ENCODE assay signal across 9 mouse cellular contexts in the genomic region with DNA sequence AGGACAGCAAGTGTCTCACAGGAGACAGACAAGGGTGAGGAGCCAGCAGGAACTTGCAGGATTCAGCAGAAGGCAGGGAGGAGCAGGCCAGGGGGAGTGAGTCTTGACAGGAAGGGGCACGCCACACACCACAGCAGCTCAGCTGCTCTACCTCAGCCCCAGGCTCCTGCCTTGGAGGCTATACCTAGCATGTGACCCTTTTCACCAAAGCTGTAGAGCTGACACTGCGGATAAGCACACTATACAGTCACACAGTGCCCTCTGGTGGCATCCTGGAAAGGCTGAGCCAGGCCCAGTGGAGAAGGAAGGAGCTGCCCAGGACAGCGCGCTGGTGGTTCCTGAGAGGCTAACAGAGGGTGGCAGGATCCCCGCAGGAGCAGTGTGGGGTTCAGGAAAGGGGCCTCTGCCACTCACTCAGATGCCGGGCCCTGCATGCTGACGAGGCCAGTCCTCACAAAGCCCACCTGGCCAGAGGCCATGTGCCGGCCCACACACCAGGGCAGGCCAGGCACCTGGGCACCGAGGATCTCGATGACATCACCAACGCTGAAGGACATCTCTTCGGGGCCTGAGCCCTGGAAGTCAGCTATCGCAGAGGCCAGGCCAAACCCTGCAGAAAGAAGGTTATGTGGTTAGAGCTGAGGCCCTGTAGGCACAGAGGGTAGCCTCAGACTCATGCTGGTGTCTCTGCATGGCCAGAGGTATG. TPM values are rescaled to one million over a fixed set of nuclear protein-coding genes. Genes with fewer than 3 reads are reported as not detected.
A peak's percentile ranks its signal among the peaks of the same experiment; 100 is the strongest.
DNase-seq lines count a peak whose midpoint lies in the region; ATAC-seq and TF ChIP-seq lines count a peak whose summit lies in the region.
"Had no signal": no experiment of that assay in that cellular context is flagged by ENCODE, and none has a peak within 500 bp of the region (broad histone marks: within the 10 kb centered on the region; RNA-seq: fewer than 3 reads in every experiment).

No protein-coding gene starts in this region.

- no peaks in the 10 kb centered on the region for H3K4me1 ChIP-seq in G1E (ENCODE audit: insufficient read depth, low read depth, low read length)
- H3K4me1 ChIP-seq in forebrain, embryonic 11.5 days (replicated peaks; ENCODE audit: control insufficient read depth, insufficient read depth, low read length): no peaks in the 10 kb centered on the region

- H3K36me3 ChIP-seq in G1E (replicated peaks): no peaks in the 10 kb centered on the region
- H3K36me3 ChIP-seq in forebrain, embryonic 11.5 days (ENCODE audit: control insufficient read depth, insufficient read depth, low read length): no peaks in the 10 kb centered on the region

- 54% methylated on average over 13 of the region's 13 CpGs for WGBS in forebrain, embryonic 11.5 days

- H3K27ac ChIP-seq in forebrain, embryonic 11.5 days (ENCODE audit: low read depth, low read length): no peak overlapping the region
- H3K27ac ChIP-seq: macrophage had no signal

- ATAC-seq in G1E (ENCODE audit: extremely low read depth, insufficient number of reproducible peaks, low FRiP score, poor library complexity, severe bottlenecking): peak; percentile 34; the same call in 1 of the 2 replicates
- ATAC-seq in forebrain, embryonic 11.5 days (replicated peaks; ENCODE audit: low FRiP score): peak; percentile 84
- no peak for ATAC-seq in activated CD4-positive, CD25-positive, alpha-beta regulatory T cell, adult 4 months

- TF ChIP-seq CTCF in G1E (IDR thresholded peaks at IDR 0.05; ENCODE audit: low read depth, low read length): 0 out of 2 replicates have a peak, but pooled peaks have one; percentile 10

- H3K9me3 ChIP-seq in G1E (replicated peaks): no peaks in the 10 kb centered on the region
- no peaks in the 10 kb centered on the region for H3K9me3 ChIP-seq in forebrain, embryonic 11.5 days (ENCODE audit: control insufficient read depth, low read length)

- no peak overlapping the region for H3K9ac ChIP-seq in forebrain, embryonic 11.5 days (ENCODE audit: low read length)

- peaks cover 18% of the 10 kb centered on the region; the same call in 1 of the 2 replicates for H3K27me3 ChIP-seq in G1E (ENCODE audit: insufficient read depth, low read length)
- H3K27me3 ChIP-seq in forebrain, embryonic 11.5 days (ENCODE audit: control insufficient read depth, insufficient read depth, low read length): no peaks in the 10 kb centered on the region

- H3K4me3 ChIP-seq in G1E (ENCODE audit: low read depth, low read length): no peak overlapping the region
- H3K4me3 ChIP-seq in forebrain, embryonic 11.5 days (ENCODE audit: low read depth, low read length): no peak overlapping the region

- no peak overlapping the region for H3K4me2 ChIP-seq in forebrain, embryonic 11.5 days (ENCODE audit: low read depth, low read length, severe bottlenecking)

- DNase-seq in G1E (ENCODE audit: low spot score): peak; percentile 19
- DNase-seq in c-Kit-positive CD71-negative TER-119-negative erythroid progenitor cells, embryonic 14.5 days (ENCODE audit: low read depth): peak; percentile 62
- peak; percentile 85 for DNase-seq in forebrain, embryonic 11.5 days (ENCODE audit: low spot score)
- peak; percentile 84 for DNase-seq in heart, postnatal 4 days
- peak; percentile 69 to 75 for DNase-seq in layer of hippocampus, postnatal 14 days (ENCODE audit: low spot score in 2 of 2)
- peak; percentile 80 for DNase-seq in lung, postnatal 14 days
- DNase-seq in retina, postnatal 1 day: peak; percentile 91

RNA-seq across cellular contexts. Expression of a gene that starts 26.0 kb away (rescaled TPM):
- total RNA-seq in G1E (2014; fragmentation: Nextera tagmentation) (not detected in 2 replicates), G1E (2017) (0.05 TPM in 1 of 2 replicates, not detected in the other)
- 0.01 TPM in 1 of 2 replicates, not detected in the other for polyA plus RNA-seq in G1E (2012)
- polyA plus RNA-seq in forebrain, embryonic 11.5 days (2014; fragmentation: Nextera tagmentation; extraction: Ambion mirVana): 3.4 TPM in 2 replicates
- total RNA-seq in heart, postnatal 4 days (2021): 10 to 100 TPM; 12.9 to 16.2 TPM
- 1 to 10 TPM; 3.8 to 4.1 TPM for total RNA-seq in layer of hippocampus, postnatal 14 days (2021)
- 1 to 10 TPM; 2.1 to 2.5 TPM for polyA plus RNA-seq in activated CD4-positive, CD25-positive, alpha-beta regulatory T cell, adult 4 months (2017; shearing (Covaris generic))

RNA-seq across cellular contexts. Expression of a gene that starts 34.2 kb away (rescaled TPM):
- total RNA-seq in G1E (2014; fragmentation: Nextera tagmentation): not detected in 2 replicates
- 0.17 TPM in 1 of 2 replicates, not detected in the other for total RNA-seq in G1E (2017)
- not detected in 2 replicates for polyA plus RNA-seq in G1E (2012)
- polyA plus RNA-seq in forebrain, embryonic 11.5 days (2014; fragmentation: Nextera tagmentation; extraction: Ambion mirVana): 5.7 and 6.3 TPM in 2 replicates
- total RNA-seq in heart, postnatal 4 days (2021): 10 to 100 TPM; 23.3 to 30.8 TPM
- total RNA-seq in layer of hippocampus, postnatal 14 days (2021): 10 to 100 TPM; 11.5 to 12.5 TPM
- not detected for polyA plus RNA-seq in activated CD4-positive, CD25-positive, alpha-beta regulatory T cell, adult 4 months (2017; shearing (Covaris generic))

RNA-seq across cellular contexts. Expression of a gene that starts 43.9 kb away (rescaled TPM):
- total RNA-seq in G1E (2014; fragmentation: Nextera tagmentation) (not detected in 2 replicates), G1E (2017) (0.16 and 0.70 TPM in 2 replicates)
- polyA plus RNA-seq in G1E (2012): not detected in 2 replicates
- 0.09 TPM in 1 of 2 replicates, not detected in the other for polyA plus RNA-seq in forebrain, embryonic 11.5 days (2014; fragmentation: Nextera tagmentation; extraction: Ambion mirVana)
- 10 to 100 TPM; 10.8 to 11.7 TPM for total RNA-seq in heart, postnatal 4 days (2021)
- total RNA-seq in layer of hippocampus, postnatal 14 days (2021): 100 to 1,000 TPM in 1 of 2 experiments, 10 to 100 TPM in 1; 94.4 to 101 TPM
- 1 to 10 TPM; 1.5 to 1.9 TPM for polyA plus RNA-seq in activated CD4-positive, CD25-positive, alpha-beta regulatory T cell, adult 4 months (2017; shearing (Covaris generic))

Comparison
In these comparisons a context has a peak if more than half of its experiments do, and no peak if none do; other contexts are left out.
1. DNase-seq: peak in every context shown above with its lines; median percentile 91 in retina, postnatal 1 day; 85 in forebrain, embryonic 11.5 days; 84 in heart, postnatal 4 days; 80 in lung, postnatal 14 days; 72 in layer of hippocampus, postnatal 14 days; 62 in c-Kit-positive CD71-negative TER-119-negative erythroid progenitor cells, embryonic 14.5 days; 19 in G1E.
2. RNA of a gene that starts 26.0 kb away (total RNA-seq): 12.9 to 16.2 TPM in heart, postnatal 4 days and 3.8 to 4.1 TPM in layer of hippocampus, postnatal 14 days; 0.05 TPM in G1E; every median in the first group is over 4 times any median in the second.
3. RNA of a gene that starts 34.2 kb away (total RNA-seq): 23.3 to 30.8 TPM in heart, postnatal 4 days and 11.5 to 12.5 TPM in layer of hippocampus, postnatal 14 days; 0.17 TPM in G1E; every median in the first group is over 10 times any median in the second.
4. RNA of a gene that starts 43.9 kb away (total RNA-seq): 94.4 to 101 TPM in layer of hippocampus, postnatal 14 days and 10.8 to 11.7 TPM in heart, postnatal 4 days; 0.16 to 0.70 TPM in G1E; every median in the first group is over 4 times any median in the second.